Mouse (Mus musculus) embryonic facial prominence, embryonic 12.5 days (tissue): ENCODE data around the gene Rbbp6. TPM values are rescaled to one million over a fixed set of nuclear protein-coding genes. Genes with fewer than 3 reads are reported as not detected.

ENCODE experiments used
- ATAC-seq: fragments of 200-750 bp; cut with Nextera tagmentation; 2 replicates; pipeline ENCODE4 v1.8.0; 2017; ENCODE audit not compliant: insufficient number of reproducible peaks, insufficient read depth, low FRiP score, low TSS enrichment
- H3K27ac ChIP-seq: fragments of 300-500 bp; sonication (generic); 2 replicates; pipeline ENCODE4 v1.5.1; 2016; ENCODE audit warnings: mild to moderate bottlenecking
- H3K27me3 ChIP-seq: fragments of 300-500 bp; sonication (generic); 2 replicates; pipeline ENCODE4 v1.6.1; 2016; ENCODE audit warnings: mild to moderate bottlenecking, moderate library complexity
- H3K36me3 ChIP-seq: fragments of 300-500 bp; sonication (generic); 2 replicates; pipeline ENCODE4 v1.6.1; 2016; ENCODE audit warnings: mild to moderate bottlenecking
- H3K4me1 ChIP-seq: fragments of 300-500 bp; sonication (generic); 2 replicates; pipeline ENCODE4 v1.6.1; 2016
- H3K4me2 ChIP-seq: fragments of 300-500 bp; sonication (generic); replicated peaks from 2 replicates; pipeline ENCODE4 v1.6.1; 2016; ENCODE audit warnings: mild to moderate bottlenecking, moderate library complexity
- H3K4me3 ChIP-seq: fragments of 300-500 bp; sonication (generic); 2 replicates; pipeline ENCODE4 v1.5.1; 2016; ENCODE audit warnings: mild to moderate bottlenecking
- H3K9ac ChIP-seq: fragments of 300-500 bp; sonication (generic); 2 replicates; pipeline ENCODE4 v1.6.1; 2016; ENCODE audit warnings: mild to moderate bottlenecking, moderate library complexity
- H3K9me3 ChIP-seq: fragments of 300-500 bp; sonication (generic); 2 replicates; pipeline ENCODE4 v1.6.1; 2016; ENCODE audit warnings: mild to moderate bottlenecking, moderate library complexity
- WGBS: fragments of 180-500 bp; shearing (Covaris S2); methylation state at CpG from one replicate; pipeline ENCODE4 v1.1.7; 2016; 5-methylcytosine and 5-hydroxymethylcytosine counted together
- polyA plus RNA-seq: library from polyadenylated mRNA; unstranded; fragments of >200 nt; fragmentation: Nextera tagmentation; extraction: Ambion mirVana; gene quantifications from 2 replicates; pipeline ENCODE4 v1.2.1, GENCODE M21; 2016

Rbbp6 gene
- polyA plus RNA-seq, 1 experiment from 2014 or later = 40.4 TPM

DNA sequence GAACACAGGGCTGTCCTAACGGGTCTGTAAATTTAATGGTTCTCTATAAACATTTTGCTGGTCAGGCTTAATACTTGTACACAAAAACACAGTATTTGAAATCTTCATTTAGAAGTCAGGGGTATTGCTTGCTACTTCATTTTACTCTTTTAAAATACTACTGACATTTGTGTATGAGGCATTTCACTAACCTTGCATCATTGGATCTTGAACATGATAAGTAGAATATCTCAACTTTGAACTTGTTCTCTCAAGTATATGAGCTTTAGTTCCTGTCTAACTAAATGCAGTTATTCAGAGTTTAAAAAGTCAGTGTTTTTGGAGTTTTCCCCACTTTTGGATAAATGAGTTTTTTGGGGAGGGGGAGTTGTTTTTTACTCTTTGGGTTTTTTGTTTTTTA is 14.0 kb downstream of the Rbbp6 start:
- Histone ChIP-seq H3K27ac (no peak overlapping the region), H3K4me2 (no peak overlapping the region), H3K9me3 (no peaks in the 10 kb centered on the region), H3K4me1 (no peaks in the 10 kb centered on the region), H3K27me3 (no peaks in the 10 kb centered on the region), H3K4me3 (no peak overlapping the region), H3K9ac (no peak overlapping the region), H3K36me3 (peaks cover 26% of the 10 kb centered on the region)
- no peak for ATAC-seq
- 85% methylated on average over 1 of the region's 1 CpGs for WGBS

- 88% methylated on average over 3 of the region's 3 CpGs for WGBS
- Histone ChIP-seq H3K9me3 (no peaks in the 10 kb centered on the region), H3K4me2 (no peak overlapping the region), H3K4me3 (no peak overlapping the region), H3K9ac (no peak overlapping the region), H3K4me1 (no peaks in the 10 kb centered on the region), H3K27ac (no peak overlapping the region), H3K36me3 (peaks cover 83% of the 10 kb centered on the region), H3K27me3 (no peaks in the 10 kb centered on the region)
- no peak for ATAC-seq
These were observed 32.7 kb downstream of the Rbbp6 start for GRCm38 (mm10) chr7:122998189-122998588.

DNA sequence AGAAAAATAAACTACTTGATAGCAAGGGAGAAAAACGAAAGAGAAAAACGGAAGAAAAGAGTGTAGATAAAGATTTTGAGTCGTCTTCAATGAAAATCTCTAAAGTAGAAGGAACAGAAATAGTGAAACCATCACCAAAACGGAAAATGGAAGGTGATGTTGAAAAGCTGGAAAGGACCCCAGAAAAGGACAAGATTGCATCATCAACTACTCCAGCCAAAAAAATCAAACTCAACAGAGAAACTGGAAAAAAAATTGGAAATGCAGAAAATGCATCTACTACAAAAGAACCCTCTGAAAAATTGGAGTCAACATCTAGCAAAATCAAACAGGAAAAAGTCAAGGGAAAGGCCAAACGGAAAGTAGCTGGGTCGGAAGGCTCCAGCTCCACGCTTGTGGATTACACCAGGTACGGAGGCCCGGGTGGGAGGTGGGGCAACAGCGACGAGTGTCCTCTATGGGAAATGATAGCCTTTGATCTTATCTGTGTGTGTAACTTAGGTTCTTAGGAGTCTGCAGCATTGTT is 34.4 kb downstream of the Rbbp6 start:
- Histone ChIP-seq H3K36me3 (peaks cover 89% of the 10 kb centered on the region), H3K4me3 (no peak overlapping the region), H3K9ac (no peak overlapping the region), H3K27ac (no peak overlapping the region), H3K9me3 (no peaks in the 10 kb centered on the region), H3K4me1 (no peaks in the 10 kb centered on the region), H3K4me2 (no peak overlapping the region), H3K27me3 (no peaks in the 10 kb centered on the region)
- no peak for ATAC-seq
- WGBS = 91% methylated on average over 11 of the region's 11 CpGs

DNA sequence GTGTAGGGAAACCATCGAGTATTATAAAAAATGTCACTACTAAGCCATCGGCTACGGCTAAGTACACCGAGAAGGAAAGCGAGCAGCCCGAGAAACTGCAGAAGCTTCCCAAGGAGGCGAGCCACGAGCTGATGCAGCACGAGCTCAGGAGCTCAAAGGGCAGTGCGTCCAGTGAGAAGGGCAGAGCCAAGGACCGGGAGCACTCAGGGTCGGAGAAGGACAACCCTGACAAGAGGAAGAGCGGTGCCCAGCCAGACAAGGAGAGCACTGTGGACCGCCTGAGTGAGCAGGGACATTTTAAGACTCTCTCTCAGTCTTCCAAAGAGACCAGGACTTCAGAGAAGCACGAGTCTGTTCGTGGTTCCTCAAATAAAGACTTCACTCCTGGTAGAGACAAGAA is 35.3 kb downstream of the Rbbp6 start:
- H3K4me3 ChIP-seq = no peak overlapping the region
- no peak overlapping the region for H3K4me2 ChIP-seq
- H3K9me3 ChIP-seq = no peaks in the 10 kb centered on the region
- H3K9ac ChIP-seq = no peak overlapping the region
- ATAC-seq = no peak
- H3K36me3 ChIP-seq = peaks cover 83% of the 10 kb centered on the region
- WGBS = 95% methylated on average over 16 of the region's 16 CpGs
- H3K4me1 ChIP-seq = no peaks in the 10 kb centered on the region
- H3K27ac ChIP-seq = no peak overlapping the region
- H3K27me3 ChIP-seq = no peaks in the 10 kb centered on the region

DNA sequence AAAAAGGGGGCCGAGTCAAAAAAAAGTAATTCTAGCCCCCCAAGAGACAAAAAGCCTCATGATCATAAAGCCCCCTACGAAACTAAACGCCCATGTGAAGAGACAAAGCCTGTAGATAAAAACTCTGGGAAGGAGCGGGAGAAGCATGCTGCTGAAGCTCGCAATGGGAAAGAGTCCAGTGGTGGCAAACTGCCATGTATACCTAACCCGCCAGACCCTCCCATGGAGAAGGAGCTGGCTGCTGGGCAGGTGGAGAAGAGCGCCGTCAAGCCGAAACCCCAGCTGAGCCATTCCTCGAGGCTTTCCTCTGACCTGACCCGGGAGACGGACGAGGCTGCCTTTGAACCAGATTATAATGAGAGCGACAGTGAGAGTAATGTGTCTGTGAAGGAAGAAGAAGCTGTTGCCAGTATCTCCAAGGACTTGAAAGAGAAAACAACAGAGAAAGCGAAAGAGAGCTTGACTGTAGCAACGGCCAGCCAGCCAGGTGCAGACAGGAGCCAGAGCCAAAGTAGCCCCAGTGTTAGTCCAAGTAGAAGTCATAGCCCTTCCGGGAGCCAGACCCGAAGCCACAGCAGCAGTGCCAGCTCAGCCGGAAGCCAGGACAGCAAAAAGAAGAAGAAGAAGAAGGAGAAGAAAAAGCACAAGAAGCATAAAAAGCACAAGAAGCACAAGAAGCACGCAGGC is 36.0 kb downstream of the Rbbp6 start:
- H3K4me3 ChIP-seq = no peak overlapping the region
- H3K4me2 ChIP-seq = no peak overlapping the region
- no peak overlapping the region for H3K27ac ChIP-seq
- no peaks in the 10 kb centered on the region for H3K9me3 ChIP-seq
- WGBS = 92% methylated on average over 20 of the region's 20 CpGs
- no peak overlapping the region for H3K9ac ChIP-seq
- no peak for ATAC-seq
- no peaks in the 10 kb centered on the region for H3K27me3 ChIP-seq
- H3K4me1 ChIP-seq = no peaks in the 10 kb centered on the region
- H3K36me3 ChIP-seq = peaks cover 77% of the 10 kb centered on the region

- Histone ChIP-seq H3K4me1 (no peaks in the 10 kb centered on the region), H3K9me3 (no peaks in the 10 kb centered on the region), H3K9ac (no peak overlapping the region), H3K27me3 (no peaks in the 10 kb centered on the region), H3K27ac (no peak overlapping the region), H3K36me3 (peaks cover 71% of the 10 kb centered on the region), H3K4me2 (no peak overlapping the region), H3K4me3 (no peak overlapping the region)
- no peak for ATAC-seq
- 93% methylated on average over 6 of the region's 6 CpGs for WGBS
These were observed 36.5 kb downstream of the Rbbp6 start for GRCm38 (mm10) chr7:123002028-123002410.

GRCm38 (mm10) chr7:123003207-123003606 is 37.7 kb downstream of the Rbbp6 start:
- WGBS = 90% methylated on average over 4 of the region's 4 CpGs
- Histone ChIP-seq H3K27ac (no peak overlapping the region), H3K4me3 (no peak overlapping the region), H3K27me3 (no peaks in the 10 kb centered on the region), H3K36me3 (peaks cover 66% of the 10 kb centered on the region), H3K4me1 (no peaks in the 10 kb centered on the region), H3K4me2 (no peak overlapping the region), H3K9ac (no peak overlapping the region), H3K9me3 (no peaks in the 10 kb centered on the region)
- no peak for ATAC-seq

- H3K36me3 ChIP-seq = peaks cover 54% of the 10 kb centered on the region
These were observed 39.0 kb downstream of the Rbbp6 start for GRCm38 (mm10) chr7:123004442-123004841.

GRCm38 (mm10) chr7:123006251-123006650 is 40.8 kb downstream of the Rbbp6 start:
- Histone ChIP-seq H3K4me3 (no peak overlapping the region), H3K4me1 (no peaks in the 10 kb centered on the region), H3K36me3 (peaks cover 38% of the 10 kb centered on the region), H3K27ac (no peak overlapping the region), H3K9ac (no peak overlapping the region), H3K4me2 (no peak overlapping the region), H3K27me3 (no peaks in the 10 kb centered on the region), H3K9me3 (no peaks in the 10 kb centered on the region)
- WGBS = 80% methylated on average over 2 of the region's 2 CpGs
- no peak for ATAC-seq

More at GRCm38 (mm10) chr7:123004442-123004841, 39.0 kb downstream of the Rbbp6 start:
- WGBS = 94% methylated on average over 5 of the region's 5 CpGs
- Histone ChIP-seq H3K27ac (no peak overlapping the region), H3K4me3 (no peak overlapping the region), H3K4me1 (no peaks in the 10 kb centered on the region), H3K9ac (no peak overlapping the region), H3K9me3 (no peaks in the 10 kb centered on the region), H3K27me3 (no peaks in the 10 kb centered on the region), H3K4me2 (no peak overlapping the region)
- ATAC-seq = no peak

- no peaks in the 10 kb centered on the region for H3K4me1 ChIP-seq
- H3K36me3 ChIP-seq = peaks cover 23% of the 10 kb centered on the region
- WGBS = 73% methylated on average over 4 of the region's 4 CpGs
- no peak overlapping the region for H3K9ac ChIP-seq
- H3K9me3 ChIP-seq = no peaks in the 10 kb centered on the region
- H3K4me2 ChIP-seq = no peak overlapping the region
- H3K27ac ChIP-seq = no peak overlapping the region
- H3K4me3 ChIP-seq = no peak overlapping the region
- no peak for ATAC-seq
- no peaks in the 10 kb centered on the region for H3K27me3 ChIP-seq
These were observed 42.3 kb downstream of the Rbbp6 start for GRCm38 (mm10) chr7:123007743-123008142.

- Histone ChIP-seq H3K9ac (no peak overlapping the region), H3K4me3 (no peak overlapping the region), H3K4me2 (no peak overlapping the region), H3K27ac (no peak overlapping the region), H3K4me1 (no peaks in the 10 kb centered on the region), H3K27me3 (no peaks in the 10 kb centered on the region), H3K36me3 (no peaks in the 10 kb centered on the region), H3K9me3 (no peaks in the 10 kb centered on the region)
- 77% methylated on average over 5 of the region's 5 CpGs for WGBS
- ATAC-seq = no peak
These were observed 48.0 kb downstream of the Rbbp6 start for GRCm38 (mm10) chr7:123013466-123013865.

- 86% methylated on average over 7 of the region's 7 CpGs for WGBS
- Histone ChIP-seq H3K36me3 (no peaks in the 10 kb centered on the region), H3K9ac (no peak overlapping the region), H3K4me3 (no peak overlapping the region), H3K27me3 (no peaks in the 10 kb centered on the region), H3K4me2 (no peak overlapping the region), H3K27ac (no peak overlapping the region), H3K9me3 (no peaks in the 10 kb centered on the region), H3K4me1 (no peaks in the 10 kb centered on the region)
- no peak for ATAC-seq
These were observed 49.2 kb downstream of the Rbbp6 start for GRCm38 (mm10) chr7:123014729-123015128.
